Mouse (Mus musculus) layer of hippocampus, postnatal 36 days (tissue): ENCODE measurements around the gene Frmd4a. TPM values are rescaled to one million over a fixed set of nuclear protein-coding genes. Genes with fewer than 3 reads are reported as not detected.
A peak's percentile ranks its signal among the peaks of the same experiment; 100 is the strongest.
"Not testable (repeated sequence)": the region's sequence is repeated elsewhere in the genome, so short reads cannot be mapped to it uniquely, and the experiment has no call there.

ENCODE experiments used
- DNase-seq, 2 experiments: peaks; one replicate each; pipeline ENCODE4 v3.0.0; 2022
- total RNA-seq, 2 experiments: library from RNA; stranded (reverse); gene quantifications; 2 replicates each; pipeline ENCODE4 v1.2.3; 2021

Gene Frmd4a
- total RNA-seq, 2 experiments from 2014 or later: 71.0 to 94.3 TPM

GRCm38 (mm10) chr2:4591647-4592046 is 574.1 kb downstream of the Frmd4a start:
- DNase-seq: no peak

DNA sequence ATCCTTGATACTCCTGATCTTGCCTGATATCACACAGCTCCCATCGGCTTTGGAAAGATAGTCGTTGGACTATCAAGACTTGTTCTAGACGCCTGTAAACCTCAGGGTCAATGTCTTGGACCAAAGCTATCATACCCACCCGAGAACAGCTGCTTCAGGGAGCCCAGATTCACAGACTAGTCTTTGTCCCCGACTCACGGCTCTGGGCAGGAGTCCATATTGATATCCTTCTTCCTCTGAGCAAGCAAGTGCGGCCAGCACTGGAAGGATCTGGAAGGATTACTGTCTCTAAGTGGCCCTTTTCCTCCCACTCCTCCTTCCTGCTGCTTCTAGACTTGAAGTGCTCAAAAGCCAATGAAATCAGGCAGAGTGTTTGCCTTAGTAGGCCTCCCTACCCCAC is 575.1 kb downstream of the Frmd4a start:
- no peak for DNase-seq

DNA sequence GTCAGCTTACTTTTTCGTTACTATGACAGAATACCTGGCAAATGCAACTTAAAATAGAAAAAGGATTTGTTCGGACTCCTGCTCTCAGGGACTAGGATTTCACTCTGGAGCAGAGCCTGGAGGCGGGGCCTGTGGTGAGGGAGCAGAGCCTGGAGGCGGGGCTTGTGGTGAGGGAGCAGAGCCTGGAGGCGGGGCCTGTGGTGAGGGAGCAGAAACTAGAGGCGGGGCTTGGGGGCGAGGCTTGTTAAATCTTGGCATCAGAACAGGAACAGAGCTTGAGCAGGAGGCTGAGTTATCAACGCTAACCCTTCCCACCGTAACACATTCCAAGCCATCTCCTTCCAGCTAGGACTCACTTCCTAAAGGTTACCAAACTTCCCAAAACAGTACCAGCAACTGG is 575.9 kb downstream of the Frmd4a start:
- DNase-seq: no peak

DNA sequence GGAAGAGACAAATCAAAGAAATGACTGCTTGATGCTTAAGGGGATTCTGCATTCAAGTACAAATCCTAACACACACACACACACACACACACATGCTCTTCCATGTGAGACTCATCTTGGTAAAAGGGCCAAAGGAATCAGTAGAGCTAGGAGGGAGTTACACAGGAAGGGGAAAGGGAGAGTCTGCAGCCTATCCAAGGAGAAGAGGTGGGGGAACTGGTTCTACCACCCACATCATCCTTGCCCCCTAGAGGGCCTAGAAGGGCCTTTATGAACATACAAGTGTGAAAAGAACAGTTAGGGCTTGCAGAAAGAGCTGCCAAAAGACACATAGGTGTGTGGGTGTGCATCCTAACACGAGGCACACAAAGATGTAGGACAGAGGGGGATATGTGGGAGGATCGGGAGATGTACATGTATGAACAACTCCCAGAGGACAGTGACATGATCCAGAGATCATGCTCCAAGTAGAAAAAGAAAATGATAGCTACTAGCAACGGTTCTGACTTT is 576.4 kb downstream of the Frmd4a start:
- DNase-seq: no peak

DNA sequence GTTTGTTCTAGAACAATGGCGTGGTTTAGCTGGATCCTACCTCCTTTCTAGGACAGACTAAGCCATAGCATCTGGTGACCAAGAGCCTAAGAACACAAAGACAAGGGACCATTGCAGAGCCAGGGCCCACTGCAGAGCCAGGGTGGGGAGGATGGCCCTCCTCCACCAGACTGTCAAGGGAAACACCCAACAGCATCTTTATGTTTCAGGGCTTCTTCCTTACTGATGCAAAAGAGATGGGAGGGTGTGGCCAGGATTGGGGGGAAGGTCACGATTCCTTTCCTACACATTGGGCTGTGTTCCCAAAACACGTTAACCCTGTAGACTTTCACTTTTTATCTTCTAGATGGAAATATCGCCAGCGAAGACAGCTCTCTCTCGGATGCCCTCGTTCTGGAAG is 579.5 kb downstream of the Frmd4a start:
- no peak for DNase-seq

GRCm38 (mm10) chr2:4601034-4601890 is 583.7 kb downstream of the Frmd4a start:
- DNase-seq: peak; percentile 57 to 63

GRCm38 (mm10) chr2:4603361-4603945 is 585.9 kb downstream of the Frmd4a start:
- no peak for DNase-seq

GRCm38 (mm10) chr2:4606559-4606958 is 589.0 kb downstream of the Frmd4a start:
- no peak for DNase-seq

- no peak for DNase-seq
Measured at GRCm38 (mm10) chr2:4608253-4608652, 590.7 kb downstream of the Frmd4a start.

GRCm38 (mm10) chr2:4609433-4609832 is 591.9 kb downstream of the Frmd4a start:
- no peak for DNase-seq

DNA sequence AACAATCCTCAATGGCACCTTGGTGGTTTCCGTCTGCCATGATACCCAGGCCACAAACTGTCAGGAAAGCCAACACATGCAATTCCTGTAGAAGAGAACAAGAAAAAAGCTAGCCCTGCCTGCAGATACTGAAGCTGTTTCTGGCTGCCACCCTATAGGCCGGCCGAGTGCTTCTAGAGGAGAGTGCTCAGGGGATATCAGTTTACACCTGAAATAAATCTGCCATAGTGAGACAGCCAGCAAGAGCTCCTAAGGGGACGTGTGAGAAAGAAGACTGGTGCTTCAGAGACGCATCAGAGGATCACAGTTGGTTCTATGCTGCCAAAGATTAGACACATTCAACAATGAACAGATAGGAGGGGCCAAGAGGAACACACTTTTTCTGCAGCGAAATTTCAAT is 593.8 kb downstream of the Frmd4a start:
- DNase-seq: no peak

- DNase-seq: no peak
Measured at GRCm38 (mm10) chr2:4611704-4612103, 594.2 kb downstream of the Frmd4a start.

DNA sequence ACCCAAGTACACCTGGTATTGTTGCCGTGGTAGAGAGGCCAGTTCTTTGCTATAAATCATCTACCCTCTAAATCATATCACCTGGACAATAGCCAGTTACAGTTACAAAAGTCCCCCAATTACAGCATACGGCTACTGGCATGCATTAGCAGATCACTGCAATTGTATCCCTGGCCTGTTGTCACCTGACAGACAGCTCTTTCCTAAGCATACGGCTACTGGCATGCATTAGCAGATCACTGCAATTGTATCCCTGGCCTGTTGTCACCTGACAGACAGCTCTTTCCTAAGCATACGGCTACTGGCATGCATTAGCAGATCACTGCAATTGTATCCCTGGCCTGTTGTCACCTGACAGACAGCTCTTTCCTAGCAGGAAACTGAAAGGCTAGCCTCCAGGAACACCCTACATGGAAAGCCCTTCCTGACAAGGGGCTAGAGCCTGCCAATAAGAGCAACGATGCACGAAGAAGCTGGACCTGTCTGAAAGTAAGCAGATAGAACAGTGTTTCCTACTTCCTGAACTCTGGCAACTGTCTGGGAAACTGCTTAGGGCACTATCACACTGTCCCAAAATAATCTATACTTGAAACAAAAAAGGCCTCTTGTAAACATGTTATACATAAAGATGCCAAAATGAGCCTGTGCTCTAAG is 596.9 kb downstream of the Frmd4a start:
- DNase-seq: not testable (repeated sequence)

DNA sequence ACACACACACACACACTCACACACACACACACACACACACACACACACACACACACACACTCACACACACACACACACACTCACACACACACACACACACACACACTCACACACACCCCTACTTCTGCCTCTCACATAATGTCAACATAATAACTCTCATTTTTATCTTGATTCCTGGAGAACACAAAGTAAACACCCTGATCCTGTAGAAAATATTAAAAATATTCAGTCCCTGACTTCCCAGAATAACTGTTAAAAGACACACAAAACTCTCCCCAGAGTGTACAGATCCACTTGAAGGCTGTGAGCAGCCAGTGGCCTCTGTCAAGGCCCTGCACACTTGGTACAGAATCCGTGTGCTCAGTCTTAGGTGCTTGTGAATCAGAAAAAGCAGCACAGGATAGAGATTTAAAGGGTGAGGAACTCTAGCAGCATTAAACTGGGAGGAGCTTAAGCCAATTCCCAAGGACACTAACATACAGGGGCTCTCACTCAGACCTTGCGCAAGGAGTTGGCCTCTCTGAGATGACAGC is 597.6 kb downstream of the Frmd4a start:
- no peak for DNase-seq

- DNase-seq: no peak
Measured at GRCm38 (mm10) chr2:4616995-4617394, 599.5 kb downstream of the Frmd4a start.

DNA sequence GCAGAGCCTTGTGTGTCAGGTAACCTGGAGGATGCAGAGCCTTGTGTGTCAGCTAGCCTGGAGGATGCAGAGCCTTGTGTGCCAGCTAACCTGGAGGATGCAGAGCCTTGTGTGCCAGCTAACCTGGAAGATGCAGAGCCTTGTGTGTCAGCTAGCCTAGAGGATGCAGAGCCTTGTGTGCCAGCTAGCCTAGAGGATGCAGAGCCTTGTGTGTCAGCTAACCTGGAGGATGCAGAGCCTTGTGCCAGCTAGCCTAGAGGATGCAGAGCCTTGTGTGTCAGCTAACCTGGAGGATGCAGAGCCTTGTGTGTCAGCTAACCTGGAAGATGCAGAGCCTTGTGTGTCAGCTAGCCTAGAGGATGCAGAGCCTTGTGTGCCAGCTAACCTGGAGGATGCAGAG is 601.6 kb downstream of the Frmd4a start:
- not testable (repeated sequence) for DNase-seq

DNA sequence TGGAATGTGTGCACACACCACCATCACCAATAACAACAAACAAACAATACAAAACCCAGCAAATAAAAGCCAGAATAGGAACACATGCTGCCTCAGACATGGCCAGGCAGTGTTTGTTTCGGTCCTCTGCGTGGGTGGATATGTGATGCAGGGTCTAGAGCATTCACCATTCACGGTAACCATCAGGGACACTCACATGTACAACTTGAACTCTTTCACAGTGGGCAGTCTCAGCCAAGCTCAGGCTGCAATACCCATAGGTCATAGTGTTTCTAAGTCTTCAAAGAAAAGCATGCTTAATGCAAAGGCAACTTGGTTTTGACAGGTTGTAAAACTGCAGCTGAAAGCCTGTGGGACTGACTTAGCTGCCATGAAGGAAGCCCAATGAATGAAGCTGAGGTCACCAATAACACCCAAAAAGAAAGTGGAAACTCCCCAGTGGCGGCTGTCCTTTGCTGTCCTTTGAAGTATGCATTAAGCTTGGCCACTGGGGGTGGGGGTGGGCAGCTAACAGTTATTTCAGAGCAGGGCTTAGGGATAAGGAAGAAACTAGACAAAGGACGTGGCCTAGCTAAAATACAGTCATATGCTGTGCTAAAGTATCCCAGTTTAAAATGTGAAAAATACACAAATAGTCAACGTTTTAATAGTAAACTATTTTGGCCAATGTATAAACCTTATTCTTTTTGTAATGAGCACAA is 602.5 kb downstream of the Frmd4a start:
- DNase-seq: no peak

DNA sequence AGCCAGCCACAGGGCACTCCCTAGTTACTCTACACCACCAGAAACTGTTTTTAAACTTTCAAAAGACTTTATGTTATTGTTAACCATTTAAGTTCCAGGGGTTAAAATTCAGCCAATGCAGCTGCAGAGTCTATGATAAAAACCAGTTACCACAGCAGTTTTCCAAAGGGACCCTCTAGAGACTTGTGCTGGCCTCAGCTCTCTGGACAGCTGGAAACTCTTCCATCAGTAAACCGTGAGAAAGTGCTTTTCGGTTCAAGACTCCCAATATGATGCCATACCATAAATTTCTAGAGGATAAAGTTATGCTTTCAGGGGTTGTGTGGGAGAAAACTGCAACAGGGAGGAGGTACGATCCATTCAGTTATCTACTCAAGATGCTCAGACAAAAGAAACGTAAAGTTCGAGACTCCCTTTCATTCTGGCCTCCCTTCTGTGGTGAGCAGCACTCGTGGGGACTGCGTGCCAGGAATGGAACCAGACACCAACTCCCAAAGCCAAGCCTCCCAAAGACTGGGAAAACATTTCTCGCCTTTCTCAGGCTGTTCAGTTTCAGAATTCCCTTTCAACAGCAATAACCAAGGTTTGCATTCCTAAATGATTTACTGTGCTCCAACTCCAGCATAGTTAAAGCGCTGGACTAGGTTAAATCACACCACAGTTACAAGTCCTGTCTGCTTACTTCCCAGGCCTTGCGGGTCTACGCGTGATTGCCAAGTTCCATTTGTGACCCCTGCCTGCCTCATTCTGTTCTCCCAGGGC is 603.3 kb downstream of the Frmd4a start:
- DNase-seq: no peak

DNA sequence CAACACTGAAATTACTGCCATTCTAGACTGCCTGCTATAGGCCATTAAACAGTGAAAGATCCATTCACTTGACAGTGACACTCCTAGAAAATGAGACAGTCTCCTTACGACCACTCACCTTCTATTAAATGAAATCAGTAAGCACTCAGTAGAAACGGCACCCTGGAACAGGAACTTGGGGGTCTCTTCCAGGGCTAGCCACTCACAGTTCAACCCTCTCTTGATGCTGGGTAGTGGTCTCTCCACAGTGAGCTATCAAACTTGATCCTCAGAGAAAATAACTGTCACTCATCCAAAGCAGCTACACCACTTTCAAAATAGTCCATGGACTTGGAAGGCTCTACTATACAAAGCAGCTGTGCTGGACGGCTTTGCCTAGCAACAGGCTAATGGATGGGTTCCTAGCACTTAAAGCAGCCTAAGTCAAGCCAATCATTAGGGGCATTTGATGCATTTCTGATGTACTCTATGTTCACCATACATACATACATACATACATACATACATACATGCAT is 604.0 kb downstream of the Frmd4a start:
- no peak for DNase-seq

DNA sequence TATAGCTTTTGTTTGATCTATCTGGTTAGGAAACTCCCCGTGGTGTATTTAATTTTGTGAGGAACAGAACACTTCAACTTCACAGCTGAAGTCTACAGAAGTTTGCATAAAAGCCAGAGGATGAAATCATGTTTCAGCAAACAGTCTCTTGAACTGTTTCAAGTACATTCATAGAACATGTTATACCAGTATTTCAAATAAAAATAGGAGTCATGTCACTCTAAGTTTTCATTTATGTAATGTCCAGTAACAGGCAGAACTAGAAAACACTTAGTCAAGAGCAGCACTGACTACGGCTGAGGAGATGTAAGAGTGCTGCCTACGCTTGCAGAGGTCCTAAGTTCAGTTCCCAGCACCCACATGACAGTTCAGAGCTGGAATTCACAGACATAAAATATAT is 609.4 kb downstream of the Frmd4a start:
- DNase-seq: no peak

GRCm38 (mm10) chr2:4628920-4629319 is 611.4 kb downstream of the Frmd4a start:
- DNase-seq: no peak
